Mouse (Mus musculus) intestine, embryonic 14.5 days (tissue): ENCODE measurements around the gene Usp18. TPM values are rescaled to one million over a fixed set of nuclear protein-coding genes. Genes with fewer than 3 reads are reported as not detected.

ENCODE experiments used
- ATAC-seq: fragments of 200-750 bp; cut with Nextera tagmentation; replicated peaks from 2 replicates; pipeline ENCODE4 v1.8.0; 2017; ENCODE audit warnings: low read depth, moderate number of reproducible peaks, moderate TSS enrichment, moderate library complexity; ENCODE audit not compliant: low FRiP score, low TSS enrichment
- DNase-seq: peaks from one replicate; pipeline ENCODE4 v3.0.0-alpha.2; 2018; ENCODE audit warnings: low spot score
- H3K27ac ChIP-seq: fragments of 300-500 bp; sonication (generic); 2 replicates; pipeline ENCODE4 v1.5.1; 2014; ENCODE audit warnings: low read depth, mild to moderate bottlenecking, control low read depth
- H3K27me3 ChIP-seq: fragments of 300-500 bp; sonication (generic); replicated peaks from 2 replicates; pipeline ENCODE4 v1.6.1; 2014; ENCODE audit warnings: low read length, control low read depth; ENCODE audit not compliant: control insufficient read depth, insufficient read depth
- H3K36me3 ChIP-seq: fragments of 300-500 bp; sonication (generic); 2 replicates; pipeline ENCODE4 v1.6.1; 2014; ENCODE audit warnings: low read length, control low read depth; ENCODE audit not compliant: control insufficient read depth, insufficient read depth
- H3K4me1 ChIP-seq: fragments of 300-500 bp; sonication (generic); replicated peaks from 2 replicates; pipeline ENCODE4 v1.6.1; 2014; ENCODE audit warnings: low read length, control low read depth, mixed read lengths; ENCODE audit not compliant: control insufficient read depth, insufficient read depth
- H3K4me2 ChIP-seq: fragments of 300-500 bp; sonication (generic); 2 replicates; pipeline ENCODE4 v1.6.1; 2014; ENCODE audit warnings: low read length
- H3K4me3 ChIP-seq: fragments of 300-500 bp; sonication (generic); 2 replicates; pipeline ENCODE4 v1.5.1; 2014; ENCODE audit warnings: low read depth, low read length, control low read depth, mixed read lengths
- H3K9ac ChIP-seq: fragments of 300-500 bp; sonication (generic); 2 replicates; pipeline ENCODE4 v1.6.1; 2014; ENCODE audit warnings: mild to moderate bottlenecking, low read length
- H3K9me3 ChIP-seq: fragments of 300-500 bp; sonication (generic); 2 replicates; pipeline ENCODE4 v1.6.1; 2016; ENCODE audit warnings: low read length, control low read depth; ENCODE audit not compliant: control insufficient read depth
- WGBS: fragments of 180-500 bp; shearing (Covaris S2); extraction: QIAGEN DNeasy Blood & Tissue Kit; methylation state at CpG from one replicate; pipeline ENCODE4 v1.1.7; 2014; 5-methylcytosine and 5-hydroxymethylcytosine counted together
- polyA plus RNA-seq: library from polyadenylated mRNA; unstranded; fragments of >200 nt; fragmentation: Nextera tagmentation; extraction: Ambion mirVana; gene quantifications from 2 replicates; pipeline ENCODE4 v1.2.1, GENCODE M21; 2014

Gene Usp18
- polyA plus RNA-seq, 1 experiment from 2014 or later, result 2.8 TPM

DNA sequence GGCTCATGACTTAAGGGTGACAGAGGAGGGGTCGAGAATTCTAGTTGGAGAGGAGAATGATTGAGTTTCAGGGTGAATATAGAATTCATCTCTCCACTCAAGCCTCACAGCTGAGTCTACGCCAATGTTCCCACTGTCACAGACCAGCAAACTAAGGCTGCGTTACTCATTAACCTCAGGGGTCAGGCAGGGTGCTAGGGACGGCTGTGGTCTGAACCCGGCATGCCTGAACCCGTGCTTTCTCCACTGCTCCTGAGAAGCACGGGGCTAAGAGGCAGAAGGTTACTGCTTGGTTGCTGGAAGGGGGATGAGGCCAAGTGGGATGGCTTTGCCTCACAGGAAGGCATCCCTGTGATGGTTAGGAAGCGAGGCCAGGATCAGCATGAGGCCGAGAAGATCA lies 54.8 kb downstream of the Usp18 start:
- no peak for ATAC-seq
- no peak for DNase-seq
- 47% methylated on average over 9 of the region's 9 CpGs for WGBS
- no peaks in the 10 kb centered on the region for H3K27me3 ChIP-seq
- H3K9ac ChIP-seq, result no peak overlapping the region
- no peak overlapping the region for H3K4me3 ChIP-seq
- H3K4me2 ChIP-seq, result peak overlapping the region; percentile 33
- no peaks in the 10 kb centered on the region for H3K9me3 ChIP-seq
- H3K27ac ChIP-seq, result no peak overlapping the region
- peaks cover 9% of the 10 kb centered on the region; the same call in 1 of the 2 replicates for H3K4me1 ChIP-seq
- H3K36me3 ChIP-seq, result no peaks in the 10 kb centered on the region

DNA sequence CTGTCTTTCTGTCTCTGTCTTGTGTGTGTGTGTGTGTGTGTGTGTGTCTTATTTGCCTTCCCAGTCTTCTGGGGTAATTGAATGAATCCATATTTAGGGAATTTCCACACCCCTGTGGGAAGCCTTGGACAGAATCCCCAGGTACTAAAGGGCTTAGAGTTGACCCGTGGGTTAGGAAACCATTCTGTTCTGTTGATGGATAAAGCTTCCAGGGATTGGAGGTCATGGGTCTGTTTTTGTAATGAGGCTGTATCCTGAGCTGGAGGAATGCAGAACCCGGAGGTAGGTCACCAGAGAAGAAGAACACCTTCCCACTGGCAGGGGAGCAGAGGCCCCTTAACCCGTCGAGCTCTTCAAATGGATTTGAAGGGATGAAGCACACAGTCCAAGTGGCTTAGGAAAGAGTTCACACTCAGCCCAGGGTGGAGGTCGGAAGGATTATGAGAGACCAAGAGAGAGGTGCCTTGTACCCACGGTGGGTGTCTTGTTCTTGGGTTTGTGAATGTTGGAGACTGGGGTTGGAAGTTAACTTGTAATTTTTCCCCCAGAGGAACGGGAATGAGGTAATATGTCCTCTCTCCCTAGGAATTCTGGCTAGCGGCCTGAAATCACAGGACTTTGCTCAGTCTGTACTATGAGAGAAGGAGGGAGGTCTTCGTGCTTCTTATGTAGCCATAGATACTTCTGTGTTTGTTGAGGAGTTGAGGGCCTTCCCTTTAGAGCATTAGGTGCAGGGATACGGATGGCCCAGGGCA lies 57.9 kb downstream of the Usp18 start:
- peaks cover 9% of the 10 kb centered on the region; the same call in 1 of the 2 replicates for H3K4me1 ChIP-seq
- no peaks in the 10 kb centered on the region for H3K27me3 ChIP-seq
- no peak overlapping the region for H3K9ac ChIP-seq
- H3K4me2 ChIP-seq, result no peak overlapping the region
- H3K4me3 ChIP-seq, result no peak overlapping the region
- H3K36me3 ChIP-seq, result no peaks in the 10 kb centered on the region
- WGBS, result 62% methylated on average over 10 of the region's 10 CpGs
- H3K27ac ChIP-seq, result no peak overlapping the region
- ATAC-seq (no peak), DNase-seq (no peak)
- H3K9me3 ChIP-seq, result no peaks in the 10 kb centered on the region

DNA sequence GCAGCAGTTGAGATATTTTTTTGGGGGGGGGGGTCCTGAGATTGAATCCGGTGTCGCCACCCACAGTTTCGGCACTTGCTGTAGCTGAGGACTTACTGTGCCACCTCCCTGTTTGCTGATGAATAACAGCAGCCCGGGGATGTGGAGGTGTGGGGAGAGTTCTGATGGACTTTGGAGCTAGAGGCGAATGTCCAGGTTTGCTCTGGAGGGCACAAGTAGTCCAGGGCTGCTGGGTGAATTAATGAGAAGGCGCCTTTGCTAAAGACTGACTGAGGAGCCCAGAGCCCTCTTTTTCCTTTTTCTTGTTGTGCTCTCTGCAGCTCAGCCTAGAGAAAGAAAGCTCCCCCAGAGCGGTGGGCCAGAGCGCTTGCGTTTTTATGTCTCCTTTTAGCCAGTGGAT lies 58.9 kb downstream of the Usp18 start:
- H3K9me3 ChIP-seq, result no peaks in the 10 kb centered on the region
- no peak overlapping the region for H3K9ac ChIP-seq
- H3K4me2 ChIP-seq, result no peak overlapping the region
- H3K4me3 ChIP-seq, result no peak overlapping the region
- peaks cover 9% of the 10 kb centered on the region; the same call in 1 of the 2 replicates for H3K4me1 ChIP-seq
- H3K27me3 ChIP-seq, result no peaks in the 10 kb centered on the region
- H3K27ac ChIP-seq, result no peak overlapping the region
- 81% methylated on average over 9 of the region's 9 CpGs for WGBS
- ATAC-seq (no peak), DNase-seq (no peak)
- no peaks in the 10 kb centered on the region for H3K36me3 ChIP-seq

DNA sequence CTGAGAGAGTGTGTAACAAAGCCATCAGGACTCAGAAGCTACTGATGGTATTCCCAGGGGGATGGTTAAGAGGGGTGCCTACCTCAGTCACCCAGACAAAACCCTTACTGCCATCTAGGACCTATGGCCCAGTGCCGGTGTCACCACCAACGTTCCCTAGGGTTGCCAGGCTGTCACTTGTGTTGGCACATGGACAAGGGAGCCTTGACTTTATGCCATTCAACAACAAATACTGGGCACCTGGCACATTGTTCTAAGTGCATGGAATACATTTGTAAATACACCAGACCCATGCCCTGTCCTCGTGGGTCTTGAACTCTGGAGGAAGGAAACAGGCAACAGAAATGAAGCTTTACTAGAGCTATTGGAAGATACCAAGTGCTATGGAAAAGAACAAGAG lies 59.9 kb downstream of the Usp18 start:
- H3K27me3 ChIP-seq, result no peaks in the 10 kb centered on the region
- 0 out of 2 replicates have a peak, but pooled peaks cover under 1% of the 10 kb centered on the region for H3K4me1 ChIP-seq
- H3K4me3 ChIP-seq, result no peak overlapping the region
- no peak overlapping the region for H3K27ac ChIP-seq
- 89% methylated on average over 3 of the region's 3 CpGs for WGBS
- H3K9ac ChIP-seq, result no peak overlapping the region
- DNase-seq (no peak), ATAC-seq (no peak)
- H3K36me3 ChIP-seq, result no peaks in the 10 kb centered on the region
- H3K9me3 ChIP-seq, result no peaks in the 10 kb centered on the region
- no peak overlapping the region for H3K4me2 ChIP-seq

DNA sequence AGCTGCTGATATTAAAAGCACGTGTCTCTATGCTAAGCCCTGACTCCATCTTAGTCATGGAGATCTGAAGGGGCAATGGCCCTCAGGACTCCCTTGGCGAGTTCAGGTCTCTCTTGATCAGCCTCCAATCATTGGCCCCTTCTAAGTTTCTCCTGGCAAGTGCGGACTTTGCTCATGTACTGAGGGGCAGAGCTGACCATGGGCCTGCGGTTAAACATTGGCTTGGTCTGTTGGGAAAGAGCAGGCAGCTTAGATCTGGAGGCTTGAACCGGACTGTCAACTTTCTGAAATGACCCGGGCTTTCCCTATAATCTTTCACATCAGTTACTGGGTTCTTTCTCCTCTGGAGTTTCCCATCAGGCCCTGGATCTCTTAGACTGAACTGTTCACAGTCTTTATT lies 65.3 kb downstream of the Usp18 start:
- Histone ChIP-seq H3K9me3 (no peaks in the 10 kb centered on the region), H3K36me3 (no peaks in the 10 kb centered on the region), H3K4me3 (no peak overlapping the region), H3K27ac (no peak overlapping the region), H3K27me3 (no peaks in the 10 kb centered on the region), H3K4me2 (no peak overlapping the region), H3K9ac (no peak overlapping the region), H3K4me1 (no peaks in the 10 kb centered on the region)
- ATAC-seq (no peak), DNase-seq (no peak)
- WGBS, result 74% methylated on average over 6 of the region's 6 CpGs

DNA sequence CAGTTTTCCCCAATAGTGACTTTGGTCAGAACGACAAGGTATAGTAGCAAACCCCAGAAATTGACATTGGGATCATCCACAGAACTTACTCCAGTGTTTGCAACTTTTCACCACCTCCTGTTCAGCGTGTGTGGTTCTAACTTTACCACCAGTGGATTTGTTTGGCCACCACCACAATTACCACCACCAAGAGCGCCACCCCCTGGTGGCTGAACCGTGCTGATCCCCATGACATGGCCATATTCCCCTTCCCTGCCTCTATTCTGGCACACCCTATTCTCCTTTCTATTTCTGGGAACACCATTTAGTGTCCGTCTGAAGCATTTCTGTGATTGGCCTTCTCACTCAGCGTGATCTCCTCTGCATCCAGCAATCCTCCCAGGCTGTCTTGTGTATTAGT lies 73.4 kb downstream of the Usp18 start:
- WGBS, result 63% methylated on average over 6 of the region's 6 CpGs
- Histone ChIP-seq H3K4me1 (no peaks in the 10 kb centered on the region), H3K27me3 (no peaks in the 10 kb centered on the region), H3K9ac (no peak overlapping the region), H3K4me2 (no peak overlapping the region), H3K4me3 (no peak overlapping the region), H3K36me3 (no peaks in the 10 kb centered on the region), H3K9me3 (no peaks in the 10 kb centered on the region), H3K27ac (no peak overlapping the region)
- DNase-seq (no peak), ATAC-seq (no peak)

Other genes with a start within 250 kb of the Usp18 start
- gene Mical3, start 114.9 kb upstream of the Usp18 start, polyA plus RNA-seq, result 10.8 and 12.9 TPM in 2 replicates
- gene Pex26, start 62.2 kb upstream of the Usp18 start, polyA plus RNA-seq, result 10.5 and 11.5 TPM in 2 replicates
- gene Tuba8, start 35.2 kb upstream of the Usp18 start, polyA plus RNA-seq, result 0.38 and 0.46 TPM in 2 replicates
- 0.78 and 0.99 TPM in 2 replicates for gene Slc6a13, start 54.3 kb downstream of the Usp18 start, polyA plus RNA-seq
- not detected in 2 replicates for gene Slc6a12, start 97.2 kb downstream of the Usp18 start, polyA plus RNA-seq
- 0.13 and 0.42 TPM in 2 replicates for gene Iqsec3, start 227.8 kb downstream of the Usp18 start, polyA plus RNA-seq